Mouse (Mus musculus): ENCODE data around the gene Atf6.

Gene Atf6

DNA sequence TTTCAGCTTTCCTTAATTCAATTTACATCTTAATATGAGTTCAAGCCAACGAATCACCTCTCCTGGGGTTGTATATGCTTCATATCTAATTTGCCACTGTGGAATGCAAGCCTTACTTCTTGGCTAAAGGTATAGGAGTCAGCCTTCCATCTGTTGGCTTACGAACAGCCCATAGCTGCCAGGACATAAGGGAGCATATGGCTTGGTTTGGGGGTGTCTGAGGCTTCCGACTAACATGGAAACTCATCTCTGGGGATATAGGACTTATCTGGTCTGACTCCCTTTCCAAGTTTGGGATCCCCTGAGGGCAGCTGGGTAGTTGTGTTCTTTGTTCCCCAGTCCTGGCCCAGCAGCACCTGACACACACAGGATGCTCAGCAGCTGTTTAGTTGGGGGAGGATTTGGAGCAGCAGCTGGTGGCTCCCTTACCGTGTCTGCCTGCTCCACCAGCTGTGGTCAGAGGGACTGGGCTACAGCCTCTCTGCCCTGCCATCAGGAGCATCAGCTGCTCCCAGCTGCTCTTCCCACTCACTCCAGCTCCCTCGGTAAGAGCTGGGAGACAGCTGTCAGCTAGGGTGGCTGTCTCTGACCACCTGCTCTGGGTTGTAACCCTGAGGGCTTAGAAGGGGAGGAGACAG is 212.2 kb downstream of the Atf6 start:
- DNase-seq = peak; percentile 43 to 48

All from cerebellum, postnatal 10 days (tissue).